Mouse (Mus musculus) olfactory bulb, adult 2 months (tissue): ENCODE measurements around the gene Irf4.

Experiments used
- CTCF ChIP-seq: fragments of 200-500 bp; IDR thresholded peaks from 2 replicates; pipeline ENCODE4 v1.5.1; 2012; ENCODE audit warnings: low read depth, mild to moderate bottlenecking, low read length, moderate library complexity; ENCODE audit not compliant: insufficient read depth
- POLR2A ChIP-seq: fragments of 200-500 bp; IDR thresholded peaks from 2 replicates; pipeline ENCODE4 v1.6.1; 2012; ENCODE audit warnings: mild to moderate bottlenecking, low read depth, low read length, moderate library complexity; ENCODE audit not compliant: insufficient read depth

DNA sequence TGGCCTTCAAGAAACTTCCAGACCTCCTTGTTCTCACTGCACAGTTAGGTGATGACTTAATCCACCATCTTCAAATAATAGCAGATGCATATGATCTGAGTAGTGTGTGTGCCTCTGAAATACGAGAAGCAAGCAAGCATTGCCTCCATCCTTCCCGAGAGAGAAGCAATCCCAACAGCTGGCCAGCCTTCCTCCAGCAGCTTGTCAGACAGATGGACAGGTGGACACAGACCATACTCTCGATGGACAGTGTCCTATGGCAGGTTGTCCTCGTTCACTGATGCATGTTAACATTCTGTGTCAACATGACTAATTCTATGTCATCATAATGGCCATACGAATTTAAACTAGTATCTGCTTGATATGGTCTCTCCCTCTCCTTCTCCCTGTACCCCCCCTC, 25.8 kb upstream of the Irf4 start:
- no peak for TF ChIP-seq CTCF
- no peak for TF ChIP-seq POLR2A
